Mouse (Mus musculus): ENCODE measurements around the gene Erc2. TPM values are rescaled to one million over a fixed set of nuclear protein-coding genes. Genes with fewer than 3 reads are reported as not detected.

Erc2 gene
- polyA plus RNA-seq, 2 experiments from 2014 or later = 0.56 TPM; not detected in 1

DNA sequence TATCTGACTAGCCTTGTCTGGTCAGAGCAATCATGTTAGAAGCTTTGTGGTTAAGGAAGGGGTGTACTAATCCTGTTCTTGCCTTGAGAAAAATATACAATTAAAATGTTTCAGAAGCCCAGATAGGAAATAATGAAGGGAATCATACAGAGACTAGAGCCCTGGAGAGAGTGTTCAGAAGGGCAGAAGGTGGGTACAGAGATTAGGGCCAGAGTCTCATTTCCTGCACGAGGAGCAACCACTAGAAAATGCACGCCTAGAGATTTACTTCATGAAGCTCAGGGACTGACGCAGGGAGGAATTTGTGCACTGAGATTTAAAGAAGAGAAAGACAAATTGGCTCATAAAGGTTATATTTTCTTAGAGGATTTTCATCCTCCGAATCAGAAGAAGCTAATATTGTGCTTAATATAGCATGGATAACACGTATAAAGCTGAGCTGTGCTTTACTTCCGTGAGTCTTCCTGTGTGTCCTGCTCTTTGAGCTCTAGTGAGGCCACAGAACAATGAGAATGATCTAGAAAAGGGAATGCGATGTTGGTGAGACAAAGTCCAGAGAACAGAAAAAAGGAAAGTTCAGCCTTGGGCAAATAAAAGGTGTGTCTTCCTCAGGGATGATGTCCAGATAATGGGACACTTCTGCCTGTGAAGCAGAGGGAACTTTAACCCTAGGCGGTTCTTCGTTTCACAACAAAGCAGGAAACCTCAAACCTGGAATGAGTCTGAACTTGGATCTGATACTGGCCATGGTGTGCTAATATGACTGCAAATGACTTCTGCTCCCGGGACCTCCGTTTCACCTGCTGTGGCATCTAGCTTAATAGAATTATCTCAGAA is 45.0 kb downstream of the Erc2 start:
- ATAC-seq = no peak

DNA sequence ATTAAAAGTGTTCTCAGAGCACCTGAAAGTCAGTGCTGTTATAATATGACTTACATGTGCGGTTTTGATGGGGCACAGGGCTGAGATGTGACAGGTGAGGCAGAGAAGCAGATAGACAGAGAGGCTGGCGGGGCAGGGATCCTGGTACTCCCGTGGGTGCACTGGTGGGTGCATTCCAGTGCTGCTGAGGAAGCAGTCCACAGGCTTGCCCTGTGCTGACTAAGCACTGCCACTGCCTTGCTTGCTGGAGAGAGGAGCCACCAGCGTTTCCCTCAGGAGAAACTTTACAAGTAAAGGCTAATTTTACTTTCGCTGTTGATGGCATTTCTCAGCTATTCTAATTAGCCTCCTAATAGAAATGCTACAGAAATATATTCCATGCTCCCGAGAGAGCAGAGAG is 45.9 kb downstream of the Erc2 start:
- no peak for ATAC-seq

DNA sequence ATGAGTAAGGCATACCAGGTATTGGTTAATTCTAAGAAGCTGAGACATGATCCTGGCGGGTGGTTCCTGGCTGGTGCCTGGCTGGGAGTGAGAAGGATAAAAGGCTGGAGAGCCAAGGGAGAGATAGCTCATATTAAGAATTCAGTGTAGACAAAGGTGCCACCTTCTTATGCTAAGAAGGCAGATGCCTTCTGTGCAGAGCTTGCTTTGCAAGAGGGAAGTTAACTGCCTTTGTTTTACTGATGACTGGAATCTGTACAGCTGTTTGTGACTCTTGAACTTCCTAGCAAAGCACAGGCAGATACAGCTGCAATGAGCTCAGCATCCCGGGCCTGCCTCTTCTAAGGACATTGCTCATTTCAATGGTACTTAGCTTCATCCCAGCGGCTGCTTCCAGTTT is 47.7 kb downstream of the Erc2 start:
- ATAC-seq = no peak

DNA sequence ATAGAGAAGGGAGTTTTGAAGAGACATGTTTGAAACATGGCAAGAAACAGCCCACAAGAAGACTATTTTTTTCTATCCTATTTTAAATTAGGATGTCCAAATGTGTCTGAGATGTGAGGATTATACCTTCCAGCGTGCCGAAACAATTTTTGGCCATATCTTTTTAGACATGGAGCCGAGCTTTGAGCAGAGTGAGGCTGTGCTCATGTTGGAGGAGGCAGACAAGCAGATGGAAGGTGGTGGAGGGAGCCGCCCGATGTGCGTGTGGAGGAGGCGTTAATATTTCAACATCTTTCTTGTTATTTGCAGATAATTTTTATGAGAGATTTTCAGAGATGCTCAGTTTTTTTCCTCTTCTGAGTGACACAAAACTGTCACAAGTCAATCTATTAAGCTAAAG is 50.5 kb downstream of the Erc2 start:
- no peak for ATAC-seq

DNA sequence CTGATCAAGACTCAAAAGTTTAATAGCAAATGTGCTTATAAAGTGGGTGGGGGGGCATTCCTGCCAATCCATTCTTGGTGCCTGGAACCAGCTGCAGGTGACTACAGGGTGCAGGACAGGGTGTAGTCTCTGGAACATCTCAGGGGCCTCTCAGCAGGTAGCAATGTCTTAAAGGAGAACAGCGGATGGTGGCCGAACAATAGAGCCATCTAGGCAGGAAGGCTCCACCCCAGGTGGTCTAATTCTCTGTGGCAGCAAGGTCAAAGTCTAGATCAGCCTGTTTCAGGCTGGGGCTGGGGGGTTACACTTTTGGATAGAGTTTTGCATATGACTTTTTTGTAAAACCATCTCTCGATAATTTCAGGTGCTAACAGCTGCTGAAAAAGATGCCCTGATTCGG is 51.9 kb downstream of the Erc2 start:
- ATAC-seq = no peak

DNA sequence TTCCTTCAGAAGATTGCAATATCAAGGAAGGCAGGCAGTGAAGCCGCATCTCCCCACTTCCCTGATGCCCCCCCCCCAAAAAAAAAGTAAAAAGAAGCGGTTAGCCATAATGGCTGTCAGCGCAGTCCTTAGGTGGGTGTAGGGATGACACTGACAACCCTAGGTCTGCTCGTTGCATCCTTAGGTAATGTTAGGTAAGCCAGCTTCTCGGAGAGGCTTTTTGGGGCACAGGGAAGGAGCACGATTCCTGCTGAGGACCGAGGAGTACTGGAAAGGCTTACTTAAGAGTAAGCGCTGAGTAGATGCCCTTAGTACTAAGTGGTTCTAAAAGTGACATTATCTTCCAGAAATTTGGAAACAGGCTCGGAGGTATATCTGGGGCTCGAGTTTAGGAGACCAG is 52.3 kb downstream of the Erc2 start:
- ATAC-seq = no peak

DNA sequence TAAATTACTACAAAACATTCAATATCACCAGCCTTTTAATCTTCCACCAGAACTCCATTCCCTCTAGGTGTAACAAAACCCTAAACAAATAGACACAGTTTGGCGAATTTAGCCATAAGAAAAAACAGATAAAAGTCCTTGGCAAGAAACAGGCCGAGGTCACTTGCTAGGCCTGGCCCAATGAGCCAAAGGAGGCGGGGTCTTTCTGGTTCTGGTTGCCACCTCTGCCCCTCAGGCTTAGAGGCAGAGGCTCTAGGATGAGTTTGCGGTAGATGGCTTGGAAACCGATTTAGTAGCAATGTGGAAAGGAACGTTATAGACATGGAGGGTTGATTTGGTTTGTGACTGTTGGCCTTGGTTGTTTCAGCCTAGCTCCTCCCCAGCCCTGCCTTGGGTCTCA is 52.8 kb downstream of the Erc2 start:
- no peak for ATAC-seq

DNA sequence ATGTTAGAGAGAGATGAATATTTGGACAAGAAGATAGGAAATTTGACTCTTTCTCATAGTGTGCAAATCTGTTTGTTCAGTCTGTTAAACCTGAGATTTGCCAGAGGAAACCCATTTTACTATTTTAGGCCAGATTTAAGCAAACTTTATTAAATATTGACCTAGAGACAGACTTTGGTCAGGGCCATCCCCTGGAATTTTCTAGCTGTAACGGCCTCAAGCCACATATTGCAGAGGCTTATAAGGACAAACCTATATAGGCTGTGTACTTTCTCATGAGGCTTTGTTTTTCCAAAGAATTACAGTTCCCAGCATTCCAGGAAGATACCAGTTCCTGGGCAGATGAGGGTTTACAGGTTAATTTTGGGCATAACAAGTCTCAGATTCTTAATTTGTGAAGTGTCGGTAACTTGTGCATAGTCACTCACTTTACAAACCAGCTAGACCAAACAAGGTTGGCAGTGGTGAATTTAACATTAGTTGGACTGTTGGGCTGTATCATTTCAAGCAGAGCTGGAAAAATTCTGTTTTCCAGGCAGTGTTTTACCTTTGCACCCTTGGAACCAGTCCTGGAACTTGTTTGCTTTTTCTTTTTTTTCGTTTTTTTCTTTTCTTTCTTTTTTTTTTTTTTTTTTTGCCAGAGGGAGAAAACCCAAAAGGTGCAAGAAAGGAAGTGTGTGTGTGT is 60.3 kb downstream of the Erc2 start:
- ATAC-seq = no peak

DNA sequence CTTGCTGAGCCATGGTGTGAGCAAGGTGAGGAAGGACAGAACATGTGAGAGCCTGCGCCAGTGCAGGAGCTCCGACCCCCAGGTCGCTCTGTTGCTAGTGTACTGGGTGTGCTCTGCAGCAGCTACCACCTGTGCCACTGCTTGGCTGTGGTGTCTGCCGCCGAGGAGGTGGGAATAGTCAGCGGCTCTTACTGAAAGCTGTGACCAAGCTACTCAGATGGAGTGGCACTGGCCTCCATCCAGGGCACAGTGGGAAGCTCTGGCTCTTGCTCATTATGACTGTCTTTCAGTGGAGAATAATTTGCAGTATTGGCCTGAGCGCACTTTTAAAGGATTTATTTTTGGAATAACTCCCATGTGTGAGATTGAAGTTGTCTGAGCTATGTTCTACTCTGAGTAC is 73.6 kb downstream of the Erc2 start:
- ATAC-seq = no peak

DNA sequence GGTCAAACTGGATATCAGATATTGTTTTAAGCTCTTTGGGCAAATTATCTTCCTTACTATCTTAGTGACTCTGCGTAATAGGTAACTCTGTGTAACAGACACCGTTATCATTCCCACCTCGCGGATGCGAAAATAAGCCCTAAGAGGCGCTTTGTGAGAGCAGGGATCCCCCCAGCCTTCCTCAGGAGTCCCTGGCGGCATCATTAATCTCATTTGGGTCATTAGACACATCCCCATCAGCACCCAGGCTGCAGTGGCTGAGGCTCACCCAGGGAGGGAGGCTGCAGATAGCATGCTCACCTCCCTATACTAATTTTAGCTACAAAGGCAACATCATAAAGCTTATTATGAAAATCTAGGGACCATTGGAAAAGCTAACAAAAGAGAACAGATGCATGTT is 95.1 kb downstream of the Erc2 start:
- no peak for ATAC-seq

DNA sequence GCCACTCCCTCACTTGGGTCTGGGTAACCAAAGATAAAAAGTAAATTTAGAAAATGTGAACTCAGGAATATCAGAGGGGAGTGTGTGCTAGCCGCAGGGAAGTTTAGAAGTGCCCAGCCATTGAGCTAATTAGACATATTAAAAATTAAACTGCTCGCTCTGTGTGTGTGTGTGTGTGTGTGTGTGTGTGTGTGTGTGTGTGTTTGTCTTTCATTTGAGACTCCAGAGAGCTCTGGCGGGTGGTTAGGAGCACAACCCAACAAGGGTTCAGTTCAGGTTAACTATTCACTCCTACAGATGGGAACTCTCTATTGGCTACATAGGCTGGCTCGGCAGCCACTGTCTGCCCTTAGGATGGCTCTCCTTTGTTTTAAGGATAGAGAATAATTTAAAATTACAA is 97.4 kb downstream of the Erc2 start:
- ATAC-seq = no peak

DNA sequence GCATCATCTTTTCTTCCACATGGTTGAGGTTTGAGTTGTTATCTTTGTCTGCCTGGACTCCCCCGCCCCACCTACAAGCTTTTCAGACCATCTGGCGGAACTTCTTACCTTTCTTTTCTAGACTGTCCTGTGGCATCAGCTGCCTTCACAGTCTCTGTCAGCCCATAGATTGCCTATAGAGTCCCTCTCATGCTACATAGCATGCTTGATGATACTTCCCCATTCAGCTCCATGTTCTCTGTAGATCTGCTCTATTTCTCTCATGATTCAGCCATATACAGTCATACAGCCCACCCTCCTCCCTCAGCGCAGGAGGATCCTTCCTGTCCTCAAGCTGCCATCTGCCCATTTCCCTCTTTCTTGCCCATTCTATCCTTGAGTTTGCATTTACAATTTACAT is 98.7 kb downstream of the Erc2 start:
- ATAC-seq = no peak

DNA sequence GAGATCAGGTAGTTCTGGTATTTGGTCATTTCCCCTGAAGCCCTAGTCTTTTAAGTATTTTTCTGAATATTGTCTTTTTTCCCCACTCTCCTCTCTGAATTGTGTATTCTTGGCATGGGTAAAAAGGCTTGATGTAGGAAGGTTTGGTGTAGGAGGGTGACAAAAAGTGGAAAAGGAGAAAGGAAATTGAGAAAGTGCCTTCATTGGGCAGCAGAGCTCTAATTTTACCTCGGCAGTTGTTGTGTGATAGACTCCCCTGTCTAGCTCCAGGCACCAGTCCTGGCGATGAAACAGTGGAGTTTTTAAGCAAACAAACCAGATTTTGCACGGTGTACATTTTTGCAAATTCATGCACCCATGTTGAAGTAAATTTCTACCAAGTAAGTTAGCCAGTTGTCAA is 99.5 kb downstream of the Erc2 start:
- ATAC-seq = no peak

DNA sequence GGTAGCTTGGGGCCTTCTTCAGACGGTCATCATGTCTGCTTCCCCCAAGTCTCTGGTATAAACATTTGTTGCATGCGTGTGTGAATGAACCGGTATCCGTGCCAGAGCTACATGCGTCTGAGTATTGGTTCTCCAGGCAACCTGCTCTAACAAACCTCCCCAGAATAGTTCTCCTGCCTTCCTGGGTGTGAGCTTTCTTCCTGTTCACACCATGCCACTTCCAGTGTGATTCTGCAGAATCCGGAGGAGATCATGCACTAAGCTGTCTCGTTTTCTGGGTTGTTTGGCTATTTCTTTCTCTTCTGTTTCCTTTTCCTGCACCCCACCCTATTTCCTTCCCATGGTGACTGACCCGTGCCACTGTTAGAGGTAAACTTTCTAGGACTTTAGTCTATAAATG is 105.3 kb downstream of the Erc2 start:
- ATAC-seq = no peak

DNA sequence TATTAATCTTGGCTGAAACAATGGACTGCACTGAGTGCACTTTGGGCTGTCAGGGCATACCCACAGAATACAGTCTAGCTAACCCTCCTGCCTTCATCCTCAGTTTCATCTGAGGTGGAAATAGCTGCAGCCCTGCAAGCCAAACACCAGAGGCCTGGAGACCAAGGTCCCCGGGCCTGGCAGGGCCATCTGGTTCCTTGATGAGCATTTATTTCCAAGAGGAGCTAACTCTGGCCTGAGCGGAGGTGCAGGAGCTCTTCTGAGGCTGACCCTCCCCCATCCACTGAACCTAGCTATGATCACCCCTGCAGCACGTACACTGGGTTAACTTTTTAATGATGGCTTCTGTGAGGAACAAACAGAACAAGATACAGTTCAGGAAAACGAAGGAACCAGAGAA is 108.9 kb downstream of the Erc2 start:
- ATAC-seq = no peak

DNA sequence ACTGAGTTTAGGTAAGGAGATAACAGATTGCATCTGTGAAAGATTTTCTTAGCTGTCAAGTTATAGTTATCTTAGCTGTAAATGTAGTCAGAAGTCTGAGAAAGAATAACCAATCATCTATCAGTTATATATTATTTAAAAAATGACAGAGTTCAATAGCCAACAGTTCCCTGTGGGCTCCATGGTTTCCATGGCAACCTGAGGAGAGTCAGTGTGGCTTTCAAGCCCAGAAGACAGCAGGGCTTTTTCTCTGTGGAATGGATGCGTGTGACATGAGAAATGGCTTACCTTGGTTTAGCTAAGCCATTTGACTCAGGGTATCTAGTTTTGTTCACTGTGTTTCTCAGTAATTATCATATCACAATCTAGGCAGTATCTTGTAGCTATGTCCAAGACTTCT is 117.2 kb downstream of the Erc2 start:
- ATAC-seq = no peak

DNA sequence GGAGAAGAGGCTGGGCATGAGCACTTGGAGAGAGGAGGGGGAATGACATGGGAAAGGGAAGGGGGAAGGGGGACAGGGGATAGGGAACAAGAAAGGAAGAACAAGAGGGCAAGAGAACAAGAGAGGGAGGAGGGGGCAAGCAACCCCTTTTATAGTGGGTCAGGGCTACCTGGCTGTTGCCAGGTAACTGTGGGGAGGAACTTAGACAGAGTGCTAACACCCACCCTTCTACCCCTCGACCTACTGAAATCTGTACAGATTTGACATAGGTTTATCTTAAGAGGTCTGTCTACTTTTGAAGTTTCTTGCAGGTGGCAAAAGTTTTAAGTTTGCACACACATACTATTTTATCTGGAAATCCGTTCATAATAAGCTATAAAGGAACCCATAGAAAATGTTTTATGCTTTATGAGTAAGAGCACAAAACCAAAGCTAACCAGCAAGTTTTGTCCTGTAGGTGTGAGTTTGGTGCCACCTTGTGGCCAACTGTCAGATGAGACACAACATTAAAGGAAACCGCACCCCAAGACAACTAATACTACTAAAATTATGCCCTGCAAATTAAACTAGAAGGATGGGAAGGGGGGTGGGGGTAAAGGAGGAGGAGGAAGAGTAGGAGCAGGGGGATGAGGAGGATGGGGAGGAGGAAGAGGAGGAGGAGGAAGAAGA is 119.2 kb downstream of the Erc2 start:
- ATAC-seq = no peak

DNA sequence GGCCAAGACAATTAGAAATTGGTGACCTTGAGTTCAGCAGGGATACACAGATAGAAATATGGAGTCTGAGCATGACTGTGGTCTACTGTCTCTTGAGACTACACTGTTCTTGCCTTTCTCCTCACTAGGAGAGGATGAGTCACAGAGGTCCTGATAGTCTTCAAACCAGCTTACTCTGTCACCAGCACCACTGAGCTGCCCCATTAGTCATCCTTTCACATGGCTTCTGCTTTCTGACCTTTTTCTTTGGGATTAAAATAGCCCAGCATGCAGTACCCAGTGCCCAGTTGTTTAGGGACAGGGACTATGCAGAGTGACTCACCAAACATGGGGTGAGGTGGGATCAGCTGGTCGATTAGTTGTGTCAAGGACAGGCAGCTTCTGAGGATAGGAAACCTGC is 132.1 kb downstream of the Erc2 start:
- ATAC-seq = no peak

DNA sequence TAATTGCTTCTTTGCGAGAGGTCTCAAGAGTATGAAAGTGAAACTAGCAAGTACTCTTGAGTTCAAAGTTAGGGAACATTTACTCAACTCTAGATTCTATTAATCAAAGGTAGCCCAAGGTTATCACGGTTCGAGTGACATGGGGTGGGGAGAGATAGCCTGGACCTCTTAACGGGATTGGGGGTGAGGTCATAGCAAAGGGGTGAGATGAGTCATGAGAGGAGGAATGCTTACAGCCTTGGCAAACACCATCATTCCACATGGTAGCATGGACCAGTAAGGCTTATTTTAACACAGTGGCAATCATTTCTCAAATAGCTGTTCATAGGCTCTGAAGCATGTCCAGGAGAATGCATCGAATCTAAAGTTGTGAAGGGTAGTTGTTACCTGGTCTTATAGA is 134.7 kb downstream of the Erc2 start:
- ATAC-seq = no peak

DNA sequence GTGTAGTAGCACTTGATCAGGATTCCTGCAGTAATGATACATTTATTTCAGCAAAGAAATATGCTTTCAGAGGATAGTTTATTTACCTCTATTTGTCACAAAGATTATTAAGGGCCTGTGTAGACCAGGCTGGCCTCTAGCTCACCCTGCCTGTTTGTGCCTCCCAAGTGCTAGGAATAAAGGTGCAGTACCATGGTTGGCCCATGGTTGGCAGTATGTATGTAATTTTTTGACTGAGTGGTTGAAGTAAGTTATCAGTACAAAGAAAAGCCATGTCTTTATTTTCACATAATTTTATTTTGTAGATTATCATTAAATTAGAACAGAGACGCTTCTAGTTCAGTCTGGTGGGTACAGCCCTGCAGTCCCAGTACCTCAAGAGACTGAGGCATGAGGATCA is 136.0 kb downstream of the Erc2 start:
- ATAC-seq = no peak

DNA sequence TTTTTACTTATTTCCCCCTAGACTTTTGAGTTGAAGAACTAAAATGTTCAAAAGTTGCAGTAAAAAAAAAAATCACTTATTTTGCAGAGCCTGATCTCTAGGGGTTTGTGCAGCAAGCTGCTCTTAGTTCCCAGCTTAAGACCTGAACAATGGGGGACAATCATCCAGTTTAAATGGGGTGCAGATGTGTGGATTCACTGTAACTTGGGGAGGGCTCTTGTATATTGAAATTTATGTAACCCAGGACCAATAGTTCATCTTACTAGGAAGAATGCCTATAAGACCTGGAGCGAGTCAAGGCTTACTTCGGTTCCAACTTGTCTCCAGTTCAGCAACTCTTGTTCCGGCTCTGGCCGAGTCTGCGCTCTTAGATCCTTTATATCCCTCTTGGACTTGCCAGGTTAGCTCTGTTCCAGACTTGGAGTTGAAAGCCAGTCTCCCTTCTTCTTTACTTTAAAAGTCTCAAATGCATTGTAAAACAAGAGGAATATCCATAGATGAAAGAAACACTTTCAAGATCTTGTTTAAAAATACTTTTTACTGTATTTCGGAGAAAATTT is 136.9 kb downstream of the Erc2 start:
- no peak for ATAC-seq

DNA sequence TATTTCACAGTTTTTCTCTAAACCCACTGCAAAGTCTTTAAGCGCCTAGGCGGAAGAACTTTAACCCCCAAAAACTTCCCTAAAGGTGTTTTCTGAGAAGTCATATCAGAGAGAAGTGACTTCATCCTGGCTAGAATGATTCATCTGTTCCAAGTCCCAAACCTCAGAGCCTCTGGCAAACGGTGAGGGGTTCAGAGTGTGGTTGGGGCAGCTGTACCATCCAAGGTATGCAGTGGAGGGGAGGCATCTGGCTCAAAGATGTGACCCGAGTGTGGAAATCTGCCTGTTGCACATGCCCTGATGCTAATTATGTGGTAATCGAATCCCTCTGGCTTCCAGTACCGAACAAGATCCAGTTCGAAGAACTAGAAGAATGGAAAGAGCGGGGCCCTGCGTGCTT is 137.8 kb downstream of the Erc2 start:
- no peak for ATAC-seq

DNA sequence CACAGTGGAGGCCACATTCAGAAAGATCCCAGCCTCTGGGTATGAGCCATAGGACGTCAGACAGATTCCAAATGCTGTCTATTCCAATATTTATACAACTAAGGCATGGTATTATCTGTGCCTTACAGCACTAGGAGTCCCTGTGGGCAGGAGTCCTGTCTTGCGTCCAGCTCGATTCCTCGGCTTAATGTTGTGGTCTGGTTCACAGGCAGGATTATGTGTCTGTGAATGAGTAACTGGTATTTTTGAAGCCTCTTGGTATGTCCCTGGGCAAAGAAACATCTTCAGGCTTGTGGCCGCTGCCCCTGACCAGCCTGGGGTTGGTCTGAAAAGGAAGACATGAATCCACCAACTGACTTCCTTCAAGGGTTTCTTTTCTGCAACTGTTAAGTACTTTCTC is 153.1 kb downstream of the Erc2 start:
- ATAC-seq = no peak

DNA sequence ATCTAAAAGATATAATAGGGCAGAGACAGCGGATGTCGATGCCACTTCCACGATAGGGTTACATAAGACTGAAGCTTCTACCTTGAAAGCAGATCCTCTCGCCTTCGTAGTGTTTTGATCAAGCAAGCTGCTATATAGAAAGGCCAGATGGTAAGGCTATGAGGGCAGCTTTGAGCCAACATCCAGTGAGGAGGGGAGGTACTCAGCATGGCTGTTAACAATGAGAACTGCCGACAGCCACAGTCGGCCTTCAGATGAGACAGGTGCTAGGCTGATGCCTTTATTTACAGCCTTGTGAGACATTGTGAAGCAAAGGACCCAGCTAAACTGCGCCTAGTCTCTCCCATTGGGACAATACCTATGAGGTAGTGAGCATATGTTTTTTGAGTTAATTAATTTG is 156.3 kb downstream of the Erc2 start:
- ATAC-seq = no peak
